Mouse (Mus musculus) natural killer cell, adult 2 months (primary cell): ENCODE measurements around the gene Ly6c1.
A peak's percentile ranks its signal among the peaks of the same experiment; 100 is the strongest.
"Not testable (repeated sequence)": the region's sequence is repeated elsewhere in the genome, so short reads cannot be mapped to it uniquely, and the experiment has no call there.

ENCODE experiments used
- DNase-seq, 2 experiments: peaks; one replicate each; pipeline ENCODE4 v3.0.0; 2022; ENCODE audit warnings: low spot score in 2 of 2

Gene Ly6c1

GRCm38 (mm10) chr15:75048642-75049261, at the start of gene Ly6c1:
Gene Ly6c1 (minus strand): TSS chr15:75048830.
- not testable (repeated sequence) for DNase-seq

- peak; percentile 17 to 20 for DNase-seq
These were observed 39.4 kb upstream of the Ly6c1 start for GRCm38 (mm10) chr15:75088041-75088440.

GRCm38 (mm10) chr15:75069965-75070364, 21.3 kb upstream of the Ly6c1 start:
- no peak for DNase-seq

- peak; percentile 51 to 73 for DNase-seq
These were observed 13.5 kb upstream of the Ly6c1 start for GRCm38 (mm10) chr15:75062030-75062574.

- DNase-seq, result peak; percentile 39 to 71
These were observed 11.9 kb upstream of the Ly6c1 start for GRCm38 (mm10) chr15:75060505-75060904.

- DNase-seq, result no peak
These were observed 7.4 kb upstream of the Ly6c1 start for GRCm38 (mm10) chr15:75055985-75056384.

- not testable (repeated sequence) for DNase-seq
These were observed 6.8 kb upstream of the Ly6c1 start for GRCm38 (mm10) chr15:75055425-75055824.

- DNase-seq, result not testable (repeated sequence)
These were observed 3.8 kb upstream of the Ly6c1 start for GRCm38 (mm10) chr15:75052414-75052813.

GRCm38 (mm10) chr15:75051141-75051540, 2.5 kb upstream of the Ly6c1 start:
- DNase-seq, result not testable (repeated sequence)

- DNase-seq, result not testable (repeated sequence)
These were observed 2.0 kb upstream of the Ly6c1 start for GRCm38 (mm10) chr15:75050593-75050992.

- DNase-seq, result not testable (repeated sequence)
These were observed 1.2 kb upstream of the Ly6c1 start for GRCm38 (mm10) chr15:75049811-75050210.

- not testable (repeated sequence) for DNase-seq
These were observed 685 bp downstream of the Ly6c1 start for GRCm38 (mm10) chr15:75047970-75048320.

- DNase-seq, result not testable (repeated sequence)
These were observed 1.2 kb downstream of the Ly6c1 start for GRCm38 (mm10) chr15:75047313-75047969.

- not testable (repeated sequence) for DNase-seq
These were observed 3.1 kb downstream of the Ly6c1 start for GRCm38 (mm10) chr15:75045501-75045900.

- DNase-seq, result not testable (repeated sequence)
These were observed 27.4 kb downstream of the Ly6c1 start for GRCm38 (mm10) chr15:75021020-75021759.

GRCm38 (mm10) chr15:75019446-75019845, 29.2 kb downstream of the Ly6c1 start:
- peak; percentile 5 to 13 for DNase-seq
